Comparison of ENCODE assay signal across 12 mouse cellular contexts in the genomic region with DNA sequence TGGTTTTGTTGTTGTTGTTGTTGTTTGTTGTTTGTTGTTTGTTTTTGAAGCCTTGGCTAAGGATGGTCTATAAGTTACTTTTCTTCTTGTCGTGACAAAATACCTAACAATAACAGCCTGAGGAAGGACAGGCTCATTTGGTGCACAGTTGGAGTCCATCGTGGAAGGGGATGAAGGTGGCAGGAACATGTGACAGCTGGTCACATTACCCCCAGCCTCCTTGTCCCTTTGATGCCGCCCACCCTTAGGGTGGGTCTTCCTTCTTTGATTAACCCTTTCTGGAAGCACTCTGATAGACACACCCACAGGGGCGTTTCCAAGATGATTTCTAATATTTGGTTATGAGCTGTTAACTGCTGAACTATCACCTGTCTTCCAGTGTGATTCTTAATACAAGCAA. TPM values are rescaled to one million over a fixed set of nuclear protein-coding genes. Genes with fewer than 3 reads are reported as not detected.
DNase-seq lines count a peak whose midpoint lies in the region; ATAC-seq and TF ChIP-seq lines count a peak whose summit lies in the region.
"Had no signal": no experiment of that assay in that cellular context is flagged by ENCODE, and none has a peak within 500 bp of the region (broad histone marks: within the 10 kb centered on the region; RNA-seq: fewer than 3 reads in every experiment).

No protein-coding gene starts in this region.

- no peaks in the 10 kb centered on the region for H3K36me3 ChIP-seq in liver, postnatal 0 days (replicated peaks; ENCODE audit: insufficient read depth, low read length)
- H3K36me3 ChIP-seq in forebrain, embryonic 13.5 days (ENCODE audit: poor library complexity, severe bottlenecking): no peaks in the 10 kb centered on the region
- H3K36me3 ChIP-seq in forebrain, embryonic 15.5 days: no peaks in the 10 kb centered on the region
- H3K36me3 ChIP-seq in limb, embryonic 12.5 days: no peaks in the 10 kb centered on the region
- H3K36me3 ChIP-seq: embryonic facial prominence, embryonic 12.5 days; heart, embryonic 15.5 days; limb, embryonic 15.5 days had no signal

- ATAC-seq in liver, postnatal 0 days: 0 out of 2 replicates have a peak, but pooled peaks have one; percentile 15
- peak; percentile 75 for ATAC-seq in forebrain, embryonic 13.5 days
- peak; percentile 47 for ATAC-seq in forebrain, embryonic 15.5 days (replicated peaks)
- peak; percentile 68; the same call in 1 of the 2 replicates for ATAC-seq in limb, embryonic 12.5 days (ENCODE audit: insufficient number of reproducible peaks, insufficient read depth, low FRiP score, low TSS enrichment, low read depth)

- WGBS in liver, postnatal 0 days (ENCODE audit: insufficient replicate concordance): 46% methylated on average over 4 of the region's 4 CpGs
- 45% methylated on average over 4 of the region's 4 CpGs for WGBS in forebrain, embryonic 13.5 days
- WGBS in forebrain, embryonic 15.5 days: 48% methylated on average over 4 of the region's 4 CpGs
- WGBS in limb, embryonic 12.5 days: 33% methylated on average over 4 of the region's 4 CpGs

- H3K4me3 ChIP-seq in liver, postnatal 0 days (ENCODE audit: low read depth, low read length): no peak overlapping the region
- no peak overlapping the region for H3K4me3 ChIP-seq in forebrain, embryonic 13.5 days
- no peak overlapping the region for H3K4me3 ChIP-seq in forebrain, embryonic 15.5 days
- no peak overlapping the region for H3K4me3 ChIP-seq in limb, embryonic 12.5 days (replicated peaks)
- H3K4me3 ChIP-seq: embryonic facial prominence, embryonic 12.5 days; heart, embryonic 15.5 days; limb, embryonic 15.5 days had no signal

- no peak overlapping the region for H3K27ac ChIP-seq in liver, postnatal 0 days (ENCODE audit: low read depth)
- H3K27ac ChIP-seq in forebrain, embryonic 13.5 days: no peak overlapping the region
- H3K27ac ChIP-seq in forebrain, embryonic 15.5 days (replicated peaks): no peak overlapping the region
- H3K27ac ChIP-seq in limb, embryonic 12.5 days: no peak overlapping the region
- H3K27ac ChIP-seq: embryonic facial prominence, embryonic 12.5 days; heart, embryonic 15.5 days; limb, embryonic 15.5 days had no signal

- no peaks in the 10 kb centered on the region for H3K27me3 ChIP-seq in liver, postnatal 0 days (ENCODE audit: insufficient read depth, low read length)
- no peaks in the 10 kb centered on the region for H3K27me3 ChIP-seq in forebrain, embryonic 13.5 days
- no peaks in the 10 kb centered on the region for H3K27me3 ChIP-seq in forebrain, embryonic 15.5 days
- H3K27me3 ChIP-seq in limb, embryonic 12.5 days: no peaks in the 10 kb centered on the region
- H3K27me3 ChIP-seq: embryonic facial prominence, embryonic 12.5 days; heart, embryonic 15.5 days; limb, embryonic 15.5 days; Patski had no signal

- H3K9ac ChIP-seq in liver, postnatal 0 days (replicated peaks): no peak overlapping the region
- H3K9ac ChIP-seq in forebrain, embryonic 13.5 days: no peak overlapping the region
- no peak overlapping the region for H3K9ac ChIP-seq in forebrain, embryonic 15.5 days (replicated peaks)
- no peak overlapping the region for H3K9ac ChIP-seq in limb, embryonic 12.5 days (replicated peaks)
- H3K9ac ChIP-seq: embryonic facial prominence, embryonic 12.5 days; heart, embryonic 15.5 days; limb, embryonic 15.5 days had no signal

- H3K4me2 ChIP-seq in liver, postnatal 0 days (ENCODE audit: low read depth, low read length): no peak overlapping the region
- no peak overlapping the region for H3K4me2 ChIP-seq in forebrain, embryonic 13.5 days
- H3K4me2 ChIP-seq in forebrain, embryonic 15.5 days (replicated peaks): no peak overlapping the region
- no peak overlapping the region for H3K4me2 ChIP-seq in limb, embryonic 12.5 days
- H3K4me2 ChIP-seq: embryonic facial prominence, embryonic 12.5 days; heart, embryonic 15.5 days; limb, embryonic 15.5 days had no signal

- H3K4me1 ChIP-seq in liver, postnatal 0 days (ENCODE audit: insufficient read depth): no peaks in the 10 kb centered on the region
- H3K4me1 ChIP-seq in forebrain, embryonic 13.5 days: no peaks in the 10 kb centered on the region; the same call in 1 of the 2 replicates
- no peaks in the 10 kb centered on the region; the same call in 1 of the 2 replicates for H3K4me1 ChIP-seq in forebrain, embryonic 15.5 days
- H3K4me1 ChIP-seq in limb, embryonic 12.5 days (replicated peaks): peaks cover 8% of the 10 kb centered on the region
- H3K4me1 ChIP-seq: embryonic facial prominence, embryonic 12.5 days had no signal

- TF ChIP-seq CTCF in liver, postnatal 0 days (IDR thresholded peaks at IDR 0.05; ENCODE audit: low read depth): no peak

- H3K9me3 ChIP-seq in liver, postnatal 0 days (ENCODE audit: low read length): no peaks in the 10 kb centered on the region
- no peaks in the 10 kb centered on the region for H3K9me3 ChIP-seq in forebrain, embryonic 13.5 days (replicated peaks)
- no peaks in the 10 kb centered on the region for H3K9me3 ChIP-seq in forebrain, embryonic 15.5 days
- no peaks in the 10 kb centered on the region for H3K9me3 ChIP-seq in limb, embryonic 12.5 days
- H3K9me3 ChIP-seq: heart, embryonic 15.5 days; limb, embryonic 15.5 days had no signal

- no peak for DNase-seq in liver, postnatal 0 days
- DNase-seq in liver: no peak
- no peak for DNase-seq in cerebellum, adult 9-10 months
- DNase-seq in thymus, postnatal 0 days (ENCODE audit: low spot score): no peak
- DNase-seq in adrenal gland, postnatal 36 days: no peak

- TF ChIP-seq EP300 in liver, postnatal 0 days (IDR thresholded peaks at IDR 0.05; ENCODE audit: low read depth): no peak

RNA-seq across cellular contexts. Expression of a gene that starts 58.3 kb away (rescaled TPM):
- 2.0 and 2.3 TPM in 2 replicates for polyA plus RNA-seq in liver, postnatal 0 days (2015; fragmentation: Nextera tagmentation; extraction: Ambion mirVana)
- polyA plus RNA-seq in forebrain, embryonic 13.5 days (2015; fragmentation: Nextera tagmentation; extraction: Ambion mirVana): 7.4 and 8.1 TPM in 2 replicates
- 6.6 and 8.2 TPM in 2 replicates for polyA plus RNA-seq in forebrain, embryonic 15.5 days (2015; fragmentation: Nextera tagmentation; extraction: Ambion mirVana)
- 4.7 and 7.1 TPM in 2 replicates for polyA plus RNA-seq in limb, embryonic 12.5 days (2016; fragmentation: Nextera tagmentation; extraction: Ambion mirVana)
- 6.3 and 7.2 TPM in 2 replicates for polyA plus RNA-seq in thymus, postnatal 0 days (2015; fragmentation: Nextera tagmentation; extraction: Ambion mirVana)
- 1 to 10 TPM; 2.1 to 3.2 TPM for total RNA-seq in adrenal gland, postnatal 36 days (2021)

Comparison
In these comparisons a context has a peak if more than half of its experiments do, and no peak if none do; other contexts are left out.
1. ATAC-seq: peak in every context shown above with its lines; median percentile 75 in forebrain, embryonic 13.5 days; 68 in limb, embryonic 12.5 days; 47 in forebrain, embryonic 15.5 days; 15 in liver, postnatal 0 days.